Mouse (Mus musculus): ENCODE data around the gene Pex10. TPM values are rescaled to one million over a fixed set of nuclear protein-coding genes. Genes with fewer than 3 reads are reported as not detected.

Gene Pex10
- polyA plus RNA-seq, 1 experiment from 2014 or later = 19.7 TPM

- Histone ChIP-seq H3K9me3 (replicated peaks; ENCODE audit: low read length) (no peaks in the 10 kb centered on the region), H3K27me3 (ENCODE audit: insufficient read depth, low read length) (no peaks in the 10 kb centered on the region), H3K27ac (no peak overlapping the region), H3K4me3 (replicated peaks; ENCODE audit: low read depth, low read length) (no peak overlapping the region), H3K9ac (ENCODE audit: low read depth, low read length) (no peak overlapping the region), H3K4me1 (replicated peaks; ENCODE audit: insufficient read depth, low read length) (peaks cover 9% of the 10 kb centered on the region), H3K4me2 (ENCODE audit: low read length) (no peak overlapping the region), H3K36me3 (ENCODE audit: insufficient read depth, low read length) (no peaks in the 10 kb centered on the region)
- WGBS = 73% methylated on average over 6 of the region's 6 CpGs
- no peak for TF ChIP-seq CTCF (IDR thresholded peaks at IDR 0.05; ENCODE audit: low read depth)
- ATAC-seq (replicated peaks; ENCODE audit: low FRiP score, low read depth) (no peak), DNase-seq (ENCODE audit: low spot score) (no peak)
Measured at GRCm38 (mm10) chr4:155121222-155121621, 54.4 kb downstream of the Pex10 start.

Other genes with a start within 250 kb of the Pex10 start
- 0.30 and 0.34 TPM in 2 replicates for gene Ttc34, start 229.6 kb upstream of the Pex10 start, polyA plus RNA-seq (2015; fragmentation: Nextera tagmentation; extraction: Ambion mirVana)
- not detected in 2 replicates for gene Mmel1, start 197.4 kb upstream of the Pex10 start, polyA plus RNA-seq (2015; fragmentation: Nextera tagmentation; extraction: Ambion mirVana)
- gene Fam213b, start 167.9 kb upstream of the Pex10 start, polyA plus RNA-seq (2015; fragmentation: Nextera tagmentation; extraction: Ambion mirVana) = 40.6 and 42.0 TPM in 2 replicates
- gene Tnfrsf14, start 138.5 kb upstream of the Pex10 start, polyA plus RNA-seq (2015; fragmentation: Nextera tagmentation; extraction: Ambion mirVana) = 0.75 and 1.3 TPM in 2 replicates
- gene Hes5, start 106.1 kb upstream of the Pex10 start, polyA plus RNA-seq (2015; fragmentation: Nextera tagmentation; extraction: Ambion mirVana) = 5.8 and 6.2 TPM in 2 replicates
- gene Pank4, start 102.9 kb upstream of the Pex10 start, polyA plus RNA-seq (2015; fragmentation: Nextera tagmentation; extraction: Ambion mirVana) = 30.4 TPM in 2 replicates
- gene Plch2, start 10.2 kb upstream of the Pex10 start, polyA plus RNA-seq (2015; fragmentation: Nextera tagmentation; extraction: Ambion mirVana) = 2.1 and 2.3 TPM in 2 replicates
- gene Rer1, start 19.4 kb downstream of the Pex10 start, polyA plus RNA-seq (2015; fragmentation: Nextera tagmentation; extraction: Ambion mirVana) = 194 and 205 TPM in 2 replicates
- gene Morn1, start 19.6 kb downstream of the Pex10 start, polyA plus RNA-seq (2015; fragmentation: Nextera tagmentation; extraction: Ambion mirVana) = 7.0 and 7.6 TPM in 2 replicates
- gene Ski, start 155.6 kb downstream of the Pex10 start, polyA plus RNA-seq (2015; fragmentation: Nextera tagmentation; extraction: Ambion mirVana) = 15.5 TPM in 2 replicates
- 77.2 and 80.0 TPM in 2 replicates for gene Faap20, start 182.8 kb downstream of the Pex10 start, polyA plus RNA-seq (2015; fragmentation: Nextera tagmentation; extraction: Ambion mirVana)

Data from kidney, postnatal 0 days (tissue).